8 mouse cellular contexts compared by ENCODE assay signal in the genomic region with DNA sequence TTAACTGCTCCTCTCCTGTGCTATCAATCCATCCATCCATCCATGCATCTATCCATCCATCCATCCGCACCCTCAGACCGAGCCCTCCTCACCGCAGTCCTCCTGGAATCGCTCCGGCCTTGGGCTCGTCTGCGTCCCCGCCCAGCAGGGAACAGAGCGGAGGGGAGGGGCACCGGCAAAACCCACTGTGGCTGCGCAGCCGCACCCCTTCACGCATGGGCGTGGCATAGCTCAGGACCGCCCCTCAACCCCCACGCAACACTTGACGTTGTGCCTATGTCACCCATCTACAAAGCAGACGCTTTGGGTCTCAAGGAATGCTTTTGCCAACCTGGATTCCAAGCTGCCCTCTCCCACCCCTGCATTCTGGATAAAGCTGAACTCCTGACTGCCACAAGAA. TPM values are rescaled to one million over a fixed set of nuclear protein-coding genes. Genes with fewer than 3 reads are reported as not detected.
A peak's percentile ranks its signal among the peaks of the same experiment; 100 is the strongest.
DNase-seq lines count a peak whose midpoint lies in the region; ATAC-seq and TF ChIP-seq lines count a peak whose summit lies in the region.

A gene (minus strand): TSS at position 137 of the 400 bp plus-strand sequence.

- peak within 1 kb of the TSS; percentile 73 for H3K9ac ChIP-seq in hindbrain, embryonic 11.5 days (ENCODE audit: low read depth, low read length)
- H3K9ac ChIP-seq in lung, postnatal 0 days (replicated peaks; ENCODE audit: low read depth) = no peak within 1 kb of the TSS

- H3K27me3 ChIP-seq in hindbrain, embryonic 11.5 days (ENCODE audit: control insufficient read depth, insufficient read depth, low read length) = peaks cover 22% of the 10 kb centered on the region
- peaks cover 14% of the 10 kb centered on the region for H3K27me3 ChIP-seq in lung, postnatal 0 days (replicated peaks; ENCODE audit: insufficient read depth, low read length)

- ATAC-seq in hindbrain, embryonic 11.5 days (ENCODE audit: low FRiP score) = peak; percentile 79
- ATAC-seq in lung, postnatal 0 days = peak; percentile 66

- peak within 1 kb of the TSS; percentile 98 for H3K4me2 ChIP-seq in hindbrain, embryonic 11.5 days (replicated peaks; ENCODE audit: low read depth, low read length)
- peak within 1 kb of the TSS; percentile 36 for H3K4me2 ChIP-seq in lung, postnatal 0 days (replicated peaks; ENCODE audit: low read depth, low read length)

- peaks cover 13% of the 10 kb centered on the region for H3K4me1 ChIP-seq in hindbrain, embryonic 11.5 days (replicated peaks; ENCODE audit: control insufficient read depth, insufficient read depth, low read length)
- H3K4me1 ChIP-seq in lung, postnatal 0 days (ENCODE audit: insufficient read depth, low read depth, low read length) = peaks cover 7% of the 10 kb centered on the region; the same call in 1 of the 2 replicates

- TF ChIP-seq CTCF in lung, postnatal 0 days (IDR thresholded peaks at IDR 0.05) = no peak

- no peak for TF ChIP-seq EP300 in lung, postnatal 0 days (IDR thresholded peaks at IDR 0.05)

- peak; percentile 56 for DNase-seq in NIH3T3 (ENCODE audit: low read depth)
- peak; percentile 96 for DNase-seq in cerebellum, adult 9-11 months
- peak; percentile 90 to 92 for DNase-seq in frontal cortex, postnatal 14 days (ENCODE audit: low spot score in 2 of 2)
- peak; percentile 87 for DNase-seq in hindbrain, embryonic 11.5 days (ENCODE audit: low spot score)
- peak; percentile 91 to 94 for DNase-seq in layer of hippocampus, postnatal 14 days (ENCODE audit: low spot score in 2 of 2)
- DNase-seq in lung, postnatal 0 days (ENCODE audit: low spot score) = peak; percentile 90
- DNase-seq in ovary, postnatal 14 days (ENCODE audit: low spot score) = peak; percentile 79
- peak; percentile 37 to 43 for DNase-seq in thymus, postnatal 10 days (ENCODE audit: low spot score in 2 of 2)

- WGBS in hindbrain, embryonic 11.5 days = 2% methylated on average over 16 of the region's 18 CpGs
- 2% methylated on average over 18 of the region's 18 CpGs for WGBS in lung, postnatal 0 days

- H3K4me3 ChIP-seq in hindbrain, embryonic 11.5 days (ENCODE audit: low read depth, low read length) = peak within 1 kb of the TSS; percentile 63
- H3K4me3 ChIP-seq in lung, postnatal 0 days (ENCODE audit: low read depth, low read length) = peak within 1 kb of the TSS; percentile 16; the same call in 1 of the 2 replicates

- peak within 1 kb of the TSS; percentile 25; the same call in 1 of the 2 replicates for H3K27ac ChIP-seq in hindbrain, embryonic 11.5 days (ENCODE audit: low read depth, low read length)
- no peak within 1 kb of the TSS for H3K27ac ChIP-seq in lung, postnatal 0 days (ENCODE audit: low read length)

- no peaks in the 10 kb centered on the region for H3K9me3 ChIP-seq in hindbrain, embryonic 11.5 days (ENCODE audit: control insufficient read depth, low read length)
- H3K9me3 ChIP-seq in lung, postnatal 0 days (ENCODE audit: low read length) = no peaks in the 10 kb centered on the region

- peaks cover 4% of the 10 kb centered on the region; the same call in 1 of the 2 replicates for H3K36me3 ChIP-seq in hindbrain, embryonic 11.5 days (ENCODE audit: control insufficient read depth, insufficient read depth, low read length)
- 0 out of 2 replicates have a peak, but pooled peaks cover 5% of the 10 kb centered on the region for H3K36me3 ChIP-seq in lung, postnatal 0 days (ENCODE audit: insufficient read depth, low read length)

RNA-seq across cellular contexts. Expression of the gene that starts here (rescaled TPM):
- polyA plus RNA-seq in hindbrain, embryonic 11.5 days (2014; fragmentation: Nextera tagmentation; extraction: Ambion mirVana) = 28.7 and 35.4 TPM in 2 replicates
- 100 to 1,000 TPM; 150 to 157 TPM for total RNA-seq in layer of hippocampus, postnatal 14 days (2021)
- polyA plus RNA-seq in lung, postnatal 0 days (2015; fragmentation: Nextera tagmentation; extraction: Ambion mirVana) = 16.0 and 17.9 TPM in 2 replicates

Comparison
In these comparisons a context has a peak if more than half of its experiments do, and no peak if none do; other contexts are left out.
1. DNase-seq: peak in every context shown above with its lines; median percentile 96 in cerebellum, adult 9-11 months; 92 in layer of hippocampus, postnatal 14 days; 91 in frontal cortex, postnatal 14 days; 90 in lung, postnatal 0 days; 87 in hindbrain, embryonic 11.5 days; 79 in ovary, postnatal 14 days; 56 in NIH3T3; 40 in thymus, postnatal 10 days.